Mouse (Mus musculus) myocyte (in vitro differentiated cells): ENCODE data around the gene Il9r.

Experiments
- E2F4 ChIP-seq: IDR thresholded peaks from one replicate; pipeline ENCODE4 v1.6.1; 2011; ENCODE audit warnings: mild to moderate bottlenecking, control low read depth, moderate library complexity; ENCODE audit not compliant: insufficient read depth
- MAX ChIP-seq: IDR thresholded peaks from one replicate; pipeline ENCODE4 v1.6.1; 2011; ENCODE audit warnings: low read depth, mild to moderate bottlenecking, control low read depth
- POLR2A ChIP-seq: IDR thresholded peaks from one replicate; pipeline ENCODE4 v1.6.1; 2011; ENCODE audit warnings: low read depth, mild to moderate bottlenecking, control low read depth, moderate library complexity; ENCODE audit not compliant: insufficient read length
- POLR2AphosphoS2 ChIP-seq: IDR thresholded peaks from one replicate; pipeline ENCODE4 v1.6.1; 2011; ENCODE audit warnings: low read depth, control low read depth; ENCODE audit not compliant: insufficient read length
- REST ChIP-seq: IDR thresholded peaks from one replicate; pipeline ENCODE4 v1.6.1; 2011; ENCODE audit warnings: mild to moderate bottlenecking, control low read depth, moderate library complexity; ENCODE audit not compliant: insufficient read depth, insufficient read length
- SRF ChIP-seq: IDR thresholded peaks from one replicate; pipeline ENCODE4 v1.6.1; 2011; ENCODE audit warnings: low read depth; ENCODE audit not compliant: control insufficient read depth, insufficient read length
- TCF3 ChIP-seq: IDR thresholded peaks from one replicate; pipeline ENCODE4 v1.6.1; 2011; ENCODE audit warnings: low read depth, control low read depth; ENCODE audit not compliant: insufficient read length

- TF ChIP-seq REST (no peak), POLR2A (no peak), E2F4 (no peak), SRF (no peak), TCF3 (no peak), MAX (no peak), POLR2AphosphoS2 (no peak)
These were observed 3.4 kb downstream of the Il9r start for GRCm38 (mm10) chr11:32196727-32197126.
